Mouse (Mus musculus) embryo, embryonic 11 days (tissue): ENCODE results near the gene Olfr739.

Experiments
- DNase-seq: peaks from one replicate; pipeline ENCODE4 v3.0.0-alpha.2; 2015

The Olfr739 gene

DNA sequence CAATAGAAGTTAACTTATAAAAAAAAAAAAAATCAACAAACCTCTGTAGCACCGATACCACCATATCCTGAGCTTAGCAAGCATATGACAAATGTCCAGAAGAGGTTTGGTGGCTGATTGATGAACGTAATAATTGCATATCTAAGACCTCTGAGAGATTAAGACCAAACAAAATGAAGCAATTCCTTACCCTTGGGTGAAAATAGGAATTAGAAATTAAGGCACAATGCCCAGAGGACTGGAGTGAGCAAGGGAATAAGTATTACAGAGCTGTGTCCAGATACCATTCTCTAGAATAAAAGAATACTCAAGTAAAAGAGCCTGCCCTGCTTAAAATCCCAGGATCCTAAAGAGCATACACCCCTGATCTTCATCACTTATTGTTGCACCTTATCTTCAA lies at the start of gene Olfr739:
TSS of gene Olfr739 (plus strand) at position 301 of the 400 bp plus-strand sequence.
- DNase-seq, result no peak

DNA sequence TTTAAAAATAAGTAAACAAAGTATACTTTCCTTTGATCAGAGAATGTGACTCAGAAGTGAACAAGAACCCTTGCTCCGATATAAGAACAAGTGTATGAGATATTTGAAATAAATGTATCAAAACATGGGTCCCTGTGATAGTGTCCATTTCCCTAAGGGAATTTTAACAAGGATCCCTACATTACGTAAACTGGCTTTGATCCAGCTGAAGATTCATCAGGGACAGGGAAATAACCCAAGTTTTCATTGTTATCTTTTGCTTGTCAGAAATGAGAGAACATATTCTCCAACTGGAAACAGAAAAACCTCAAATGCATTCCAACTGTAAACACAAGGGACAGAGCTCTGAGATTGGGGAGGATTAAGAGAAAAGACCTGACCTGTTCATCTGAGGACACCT lies 37.6 kb upstream of the Olfr739 start, which contains the start of gene Olfr736:
TSS of gene Olfr736 (plus strand) at position 301 of the 400 bp plus-strand sequence.
- no peak for DNase-seq

DNA sequence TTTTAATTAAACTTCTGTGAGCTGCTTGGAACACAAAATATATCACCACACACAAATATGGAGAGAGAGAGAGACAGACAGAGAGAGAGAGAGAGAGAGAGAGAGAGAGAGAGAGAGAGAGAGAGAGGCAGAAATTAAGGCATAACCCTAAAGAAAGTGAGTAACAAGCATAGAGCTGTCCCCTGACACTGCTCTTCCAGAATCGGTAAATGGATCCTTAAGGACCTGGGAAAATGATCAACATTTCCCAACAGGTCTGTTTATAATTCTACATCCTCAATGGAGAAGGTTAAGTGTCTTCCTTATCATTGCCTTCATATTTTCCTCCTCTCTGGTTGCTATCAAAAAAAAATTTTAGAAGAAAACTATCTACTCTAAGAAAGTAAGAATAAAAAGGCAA lies 11.2 kb upstream of the Olfr739 start, which contains the start of gene Olfr738:
TSS of gene Olfr738 (plus strand) at position 301 of the 400 bp plus-strand sequence.
- DNase-seq, result no peak

DNA sequence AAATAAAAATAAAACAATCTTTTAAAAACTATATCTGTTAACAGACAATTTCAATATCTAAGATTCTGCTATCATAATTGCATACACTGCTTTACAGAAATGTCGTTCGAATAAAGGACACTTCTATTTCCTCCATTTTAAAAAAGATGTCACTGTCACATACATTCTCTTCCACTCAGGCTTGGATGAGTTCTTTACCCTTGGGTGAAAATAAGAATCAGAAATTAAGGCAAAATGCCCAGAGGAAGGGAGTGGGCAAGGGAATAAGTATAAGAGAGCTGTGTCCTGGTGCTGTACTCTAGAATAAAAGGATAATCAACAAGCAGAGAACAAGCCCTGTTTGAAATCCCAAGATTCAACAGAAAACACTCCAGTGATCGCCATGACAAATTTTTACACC lies 26.8 kb downstream of the Olfr739 start, which contains the start of gene Olfr740:
TSS of gene Olfr740 (plus strand) at position 301 of the 400 bp plus-strand sequence.
- no peak for DNase-seq

DNA sequence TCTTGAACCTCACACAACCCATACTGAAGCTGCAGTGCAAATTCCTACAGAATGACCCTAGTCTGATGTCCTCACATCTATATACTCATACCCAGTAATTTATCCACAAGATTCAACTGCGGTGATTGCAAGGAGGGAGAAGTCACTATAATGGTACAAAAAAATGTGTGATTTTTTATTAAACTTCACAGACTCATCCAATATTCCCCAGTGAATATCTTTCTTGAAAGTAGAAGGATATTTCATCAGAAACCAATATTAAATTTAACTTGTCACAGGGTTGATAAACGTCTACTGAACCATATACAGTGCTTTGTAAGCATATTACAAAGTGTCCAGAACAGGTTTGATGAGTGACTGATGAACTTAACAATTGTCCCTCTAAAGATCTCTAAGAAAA lies 54.0 kb downstream of the Olfr739 start, which contains the start of gene Olfr741:
TSS of gene Olfr741 (plus strand) at position 301 of the 400 bp plus-strand sequence.
- DNase-seq, result no peak
